Mouse (Mus musculus): ENCODE results near the gene Gga2. TPM values are rescaled to one million over a fixed set of nuclear protein-coding genes. Genes with fewer than 3 reads are reported as not detected.

Gga2 gene
- polyA plus RNA-seq, 1 experiment from 2014 or later: 75.8 TPM

GRCm38 (mm10) chr7:122018978-122019377 is 2.0 kb downstream of the Gga2 start:
- Histone ChIP-seq H3K9ac (ENCODE audit: low read depth, low read length) (no peak overlapping the region), H3K4me1 (ENCODE audit: control insufficient read depth, insufficient read depth, low read length) (peaks cover 12% of the 10 kb centered on the region), H3K36me3 (ENCODE audit: control insufficient read depth, insufficient read depth, low read length) (no peaks in the 10 kb centered on the region), H3K9me3 (ENCODE audit: control insufficient read depth, low read length) (no peaks in the 10 kb centered on the region), H3K27me3 (replicated peaks; ENCODE audit: control insufficient read depth, insufficient read depth, low read length) (no peaks in the 10 kb centered on the region), H3K4me3 (ENCODE audit: low read depth, low read length) (no peak overlapping the region; the same call in 1 of the 2 replicates), H3K27ac (replicated peaks; ENCODE audit: low read depth, low read length) (no peak overlapping the region), H3K4me2 (ENCODE audit: low read depth, low read length) (peak overlapping the region; percentile 84)
- ATAC-seq (ENCODE audit: low read depth): no peak
- no peak for DNase-seq (ENCODE audit: low spot score)
- 81% methylated on average over 7 of the region's 7 CpGs for WGBS

- Histone ChIP-seq H3K36me3 (ENCODE audit: control insufficient read depth, insufficient read depth, low read length) (no peaks in the 10 kb centered on the region), H3K4me1 (ENCODE audit: control insufficient read depth, insufficient read depth, low read length) (peaks cover 12% of the 10 kb centered on the region), H3K27ac (replicated peaks; ENCODE audit: low read depth, low read length) (no peak overlapping the region), H3K27me3 (replicated peaks; ENCODE audit: control insufficient read depth, insufficient read depth, low read length) (no peaks in the 10 kb centered on the region), H3K4me2 (ENCODE audit: low read depth, low read length) (peak overlapping the region; percentile 84; the same call in 1 of the 2 replicates), H3K9me3 (ENCODE audit: control insufficient read depth, low read length) (no peaks in the 10 kb centered on the region), H3K9ac (ENCODE audit: low read depth, low read length) (no peak overlapping the region), H3K4me3 (ENCODE audit: low read depth, low read length) (no peak overlapping the region)
- 72% methylated on average over 3 of the region's 3 CpGs for WGBS
- ATAC-seq (ENCODE audit: low read depth) (no peak), DNase-seq (ENCODE audit: low spot score) (no peak)
These were observed 2.8 kb downstream of the Gga2 start for GRCm38 (mm10) chr7:122018247-122018646.

GRCm38 (mm10) chr7:122015734-122016133 is 5.3 kb downstream of the Gga2 start:
- Histone ChIP-seq H3K9ac (ENCODE audit: low read depth, low read length) (no peak overlapping the region), H3K9me3 (ENCODE audit: control insufficient read depth, low read length) (no peaks in the 10 kb centered on the region), H3K27me3 (replicated peaks; ENCODE audit: control insufficient read depth, insufficient read depth, low read length) (no peaks in the 10 kb centered on the region), H3K4me1 (ENCODE audit: control insufficient read depth, insufficient read depth, low read length) (peaks cover 12% of the 10 kb centered on the region), H3K4me3 (ENCODE audit: low read depth, low read length) (no peak overlapping the region), H3K36me3 (ENCODE audit: control insufficient read depth, insufficient read depth, low read length) (peaks cover 19% of the 10 kb centered on the region), H3K4me2 (ENCODE audit: low read depth, low read length) (0 out of 2 replicates have a peak overlapping the region, but pooled peaks have one; percentile 5), H3K27ac (replicated peaks; ENCODE audit: low read depth, low read length) (peak overlapping the region; percentile 8; the same call in 1 of the 2 replicates)
- 49% methylated on average over 10 of the region's 10 CpGs for WGBS
- ATAC-seq (ENCODE audit: low read depth) (no peak), DNase-seq (ENCODE audit: low spot score) (no peak)

- Histone ChIP-seq H3K4me3 (ENCODE audit: low read depth, low read length) (no peak overlapping the region), H3K9ac (ENCODE audit: low read depth, low read length) (no peak overlapping the region), H3K9me3 (ENCODE audit: control insufficient read depth, low read length) (no peaks in the 10 kb centered on the region), H3K27me3 (replicated peaks; ENCODE audit: control insufficient read depth, insufficient read depth, low read length) (no peaks in the 10 kb centered on the region), H3K4me1 (ENCODE audit: control insufficient read depth, insufficient read depth, low read length) (peaks cover 10% of the 10 kb centered on the region), H3K27ac (replicated peaks; ENCODE audit: low read depth, low read length) (peak overlapping the region; percentile 8; the same call in 1 of the 2 replicates), H3K36me3 (ENCODE audit: control insufficient read depth, insufficient read depth, low read length) (peaks cover 25% of the 10 kb centered on the region), H3K4me2 (ENCODE audit: low read depth, low read length) (0 out of 2 replicates have a peak overlapping the region, but pooled peaks have one; percentile 2)
- 46% methylated on average over 8 of the region's 8 CpGs for WGBS
- ATAC-seq (ENCODE audit: low read depth): peak; percentile 54; the same call in 1 of the 2 replicates
- peak; percentile 71 for DNase-seq (ENCODE audit: low spot score)
These were observed 5.9 kb downstream of the Gga2 start for GRCm38 (mm10) chr7:122015105-122015504.

- Histone ChIP-seq H3K4me1 (ENCODE audit: control insufficient read depth, insufficient read depth, low read length) (0 out of 2 replicates have a peak, but pooled peaks cover 3% of the 10 kb centered on the region), H3K9me3 (ENCODE audit: control insufficient read depth, low read length) (no peaks in the 10 kb centered on the region), H3K4me3 (ENCODE audit: low read depth, low read length) (no peak overlapping the region), H3K27me3 (replicated peaks; ENCODE audit: control insufficient read depth, insufficient read depth, low read length) (no peaks in the 10 kb centered on the region), H3K36me3 (ENCODE audit: control insufficient read depth, insufficient read depth, low read length) (peaks cover 45% of the 10 kb centered on the region), H3K4me2 (ENCODE audit: low read depth, low read length) (no peak overlapping the region), H3K9ac (ENCODE audit: low read depth, low read length) (no peak overlapping the region), H3K27ac (replicated peaks; ENCODE audit: low read depth, low read length) (no peak overlapping the region)
- ATAC-seq (ENCODE audit: low read depth): no peak
- WGBS: 86% methylated on average over 10 of the region's 10 CpGs
- no peak for DNase-seq (ENCODE audit: low spot score)
These were observed 8.1 kb downstream of the Gga2 start for GRCm38 (mm10) chr7:122012949-122013348.

GRCm38 (mm10) chr7:122012370-122012769 is 8.7 kb downstream of the Gga2 start:
- H3K27me3 ChIP-seq (replicated peaks; ENCODE audit: control insufficient read depth, insufficient read depth, low read length): no peaks in the 10 kb centered on the region
- WGBS: 93% methylated on average over 4 of the region's 4 CpGs
- no peaks in the 10 kb centered on the region for H3K9me3 ChIP-seq (ENCODE audit: control insufficient read depth, low read length)
- H3K9ac ChIP-seq (ENCODE audit: low read depth, low read length): no peak overlapping the region
- DNase-seq (ENCODE audit: low spot score) (no peak), ATAC-seq (ENCODE audit: low read depth) (no peak)
- no peak overlapping the region for H3K27ac ChIP-seq (replicated peaks; ENCODE audit: low read depth, low read length)
- H3K36me3 ChIP-seq (ENCODE audit: control insufficient read depth, insufficient read depth, low read length): peaks cover 51% of the 10 kb centered on the region
- 0 out of 2 replicates have a peak, but pooled peaks cover 3% of the 10 kb centered on the region for H3K4me1 ChIP-seq (ENCODE audit: control insufficient read depth, insufficient read depth, low read length)
- no peak overlapping the region for H3K4me2 ChIP-seq (ENCODE audit: low read depth, low read length)
- no peak overlapping the region for H3K4me3 ChIP-seq (ENCODE audit: low read depth, low read length)

GRCm38 (mm10) chr7:122000396-122000795 is 20.6 kb downstream of the Gga2 start:
- H3K9ac ChIP-seq (ENCODE audit: low read depth, low read length): no peak overlapping the region
- no peaks in the 10 kb centered on the region for H3K9me3 ChIP-seq (ENCODE audit: control insufficient read depth, low read length)
- H3K27me3 ChIP-seq (replicated peaks; ENCODE audit: control insufficient read depth, insufficient read depth, low read length): no peaks in the 10 kb centered on the region
- ATAC-seq (ENCODE audit: low read depth) (no peak), DNase-seq (ENCODE audit: low spot score) (no peak)
- no peak overlapping the region for H3K27ac ChIP-seq (replicated peaks; ENCODE audit: low read depth, low read length)
- peaks cover 93% of the 10 kb centered on the region for H3K36me3 ChIP-seq (ENCODE audit: control insufficient read depth, insufficient read depth, low read length)
- no peak overlapping the region for H3K4me3 ChIP-seq (ENCODE audit: low read depth, low read length)
- no peak overlapping the region for H3K4me2 ChIP-seq (ENCODE audit: low read depth, low read length)
- 73% methylated on average over 7 of the region's 8 CpGs for WGBS
- no peaks in the 10 kb centered on the region for H3K4me1 ChIP-seq (ENCODE audit: control insufficient read depth, insufficient read depth, low read length)

- no peak overlapping the region for H3K4me3 ChIP-seq (ENCODE audit: low read depth, low read length)
- WGBS: 91% methylated on average over 5 of the region's 5 CpGs
- no peaks in the 10 kb centered on the region for H3K4me1 ChIP-seq (ENCODE audit: control insufficient read depth, insufficient read depth, low read length)
- H3K27ac ChIP-seq (replicated peaks; ENCODE audit: low read depth, low read length): no peak overlapping the region
- no peak for ATAC-seq (ENCODE audit: low read depth)
- H3K36me3 ChIP-seq (ENCODE audit: control insufficient read depth, insufficient read depth, low read length): peaks cover 96% of the 10 kb centered on the region
- no peaks in the 10 kb centered on the region for H3K27me3 ChIP-seq (replicated peaks; ENCODE audit: control insufficient read depth, insufficient read depth, low read length)
- no peaks in the 10 kb centered on the region for H3K9me3 ChIP-seq (ENCODE audit: control insufficient read depth, low read length)
- H3K4me2 ChIP-seq (ENCODE audit: low read depth, low read length): no peak overlapping the region
- no peak for DNase-seq (ENCODE audit: low spot score)
- H3K9ac ChIP-seq (ENCODE audit: low read depth, low read length): no peak overlapping the region
These were observed 25.1 kb downstream of the Gga2 start for GRCm38 (mm10) chr7:121995961-121996360.

- under 1% methylated on average over 55 of the region's 55 CpGs for WGBS
- H3K9ac ChIP-seq (ENCODE audit: low read depth, low read length): peak within 1 kb of the TSS; percentile 83
- ATAC-seq (ENCODE audit: low read depth): peak; percentile 87
These were observed 39.6 kb downstream of the Gga2 start, which contains the start of gene Cog7 for GRCm38 (mm10) chr7:121981307-121981871. Cog7 (minus strand) TSS chr7:121981711.

More at GRCm38 (mm10) chr7:121981307-121981871, 39.6 kb downstream of the Gga2 start, which contains the start of gene Cog7:
- Histone ChIP-seq H3K4me2 (ENCODE audit: low read depth, low read length) (peak within 1 kb of the TSS; percentile 66), H3K4me1 (ENCODE audit: control insufficient read depth, insufficient read depth, low read length) (peaks cover 9% of the 10 kb centered on the region; the same call in 1 of the 2 replicates), H3K27ac (replicated peaks; ENCODE audit: low read depth, low read length) (no peak within 1 kb of the TSS), H3K27me3 (replicated peaks; ENCODE audit: control insufficient read depth, insufficient read depth, low read length) (no peaks in the 10 kb centered on the region), H3K9me3 (ENCODE audit: control insufficient read depth, low read length) (no peaks in the 10 kb centered on the region), H3K4me3 (ENCODE audit: low read depth, low read length) (peak within 1 kb of the TSS; percentile 77), H3K36me3 (ENCODE audit: control insufficient read depth, insufficient read depth, low read length) (peaks cover 9% of the 10 kb centered on the region; the same call in 1 of the 2 replicates)
- peak; percentile 94 for DNase-seq (ENCODE audit: low spot score)

All from embryonic facial prominence, embryonic 14.5 days (tissue).